Mouse (Mus musculus) spleen, adult 2 months (tissue): ENCODE measurements around the gene Srbd1.

Experiments used
- CTCF ChIP-seq: fragments of 200-500 bp; IDR thresholded peaks from 2 replicates; pipeline ENCODE4 v1.5.1; 2011; ENCODE audit warnings: mild to moderate bottlenecking, inconsistent platforms; ENCODE audit not compliant: insufficient read depth, insufficient read length, insufficient replicate concordance; ENCODE audit errors: extremely low read depth
- POLR2A ChIP-seq: fragments of 200-500 bp; IDR thresholded peaks from 2 replicates; pipeline ENCODE4 v1.6.1; 2011; ENCODE audit warnings: low read depth, low read length, inconsistent platforms

- TF ChIP-seq POLR2A (no peak), CTCF (no peak)
Measured at GRCm38 (mm10) chr17:85944726-85945125, 200.2 kb downstream of the Srbd1 start.
